Comparison of ENCODE assay signal across 23 mouse cellular contexts in genomic region chr10:78258142-78258675, GRCm38 (mm10).
"Had no signal": no experiment of that assay in that cellular context is flagged by ENCODE, and none has a peak within 500 bp of the region (broad histone marks: within the 10 kb centered on the region; RNA-seq: fewer than 3 reads in every experiment).

No protein-coding gene starts in this region.

- H3K9ac ChIP-seq: heart, embryonic 12.5 days; hindbrain, embryonic 12.5 days; hindbrain, embryonic 15.5 days; limb, embryonic 13.5 days; limb, embryonic 15.5 days; liver, embryonic 12.5 days had no signal

- H3K4me2 ChIP-seq: heart, embryonic 12.5 days; hindbrain, embryonic 12.5 days; hindbrain, embryonic 15.5 days; limb, embryonic 13.5 days; limb, embryonic 15.5 days; liver, embryonic 12.5 days had no signal

- H3K9me3 ChIP-seq: heart, embryonic 10.5 days; heart, embryonic 12.5 days; hindbrain, embryonic 10.5 days; hindbrain, embryonic 12.5 days; hindbrain, embryonic 15.5 days; limb, embryonic 13.5 days; limb, embryonic 15.5 days; liver, embryonic 12.5 days had no signal

- ATAC-seq: hindbrain, postnatal 0 days; liver, embryonic 12.5 days had no signal

- H3K27ac ChIP-seq: gastrocnemius, adult 2 months; heart, embryonic 10.5 days; hindbrain, embryonic 10.5 days; hindbrain, embryonic 12.5 days; hindbrain, embryonic 15.5 days; hindbrain, postnatal 0 days; limb, embryonic 13.5 days; limb, embryonic 15.5 days; liver, embryonic 12.5 days had no signal

- DNase-seq: gastrocnemius, adult 2 months; gastrocnemius, postnatal 10 days; gastrocnemius, postnatal 25 days; heart, adult 18-20 months; heart, postnatal 10 days; heart, postnatal 4 days; kidney, adult 18-20 months; kidney, adult 8-10 months; kidney, postnatal 10 days; kidney, postnatal 25 days; kidney, postnatal 4 days; layer of hippocampus, adult 9-11 months; layer of hippocampus, postnatal 36 days; left cerebral cortex, postnatal 4 days had no signal

- H3K4me1 ChIP-seq: heart, embryonic 12.5 days; hindbrain, embryonic 12.5 days; hindbrain, embryonic 15.5 days; limb, embryonic 15.5 days had no signal

- H3K4me3 ChIP-seq: gastrocnemius, adult 2 months; heart, embryonic 10.5 days; heart, embryonic 12.5 days; hindbrain, embryonic 10.5 days; hindbrain, embryonic 12.5 days; hindbrain, embryonic 15.5 days; limb, embryonic 13.5 days; limb, embryonic 15.5 days; liver, embryonic 12.5 days had no signal

- H3K27me3 ChIP-seq: hindbrain, embryonic 12.5 days; hindbrain, embryonic 15.5 days; limb, embryonic 13.5 days; limb, embryonic 15.5 days had no signal

- H3K36me3 ChIP-seq: heart, embryonic 10.5 days; heart, embryonic 12.5 days; hindbrain, embryonic 10.5 days; hindbrain, embryonic 12.5 days; hindbrain, embryonic 15.5 days; limb, embryonic 13.5 days; limb, embryonic 15.5 days; liver, embryonic 12.5 days had no signal
